21 mouse cellular contexts compared by ENCODE assay signal in genomic region chr13:31620937-31621336, GRCm38 (mm10). TPM values are rescaled to one million over a fixed set of nuclear protein-coding genes. Genes with fewer than 3 reads are reported as not detected.
DNase-seq lines count a peak whose midpoint lies in the region; ATAC-seq and TF ChIP-seq lines count a peak whose summit lies in the region.
"Had no signal": no experiment of that assay in that cellular context is flagged by ENCODE, and none has a peak within 500 bp of the region (broad histone marks: within the 10 kb centered on the region; RNA-seq: fewer than 3 reads in every experiment).

No protein-coding gene starts in this region.

- no peak for TF ChIP-seq CTCF in midbrain, postnatal 0 days (IDR thresholded peaks at IDR 0.05)

- 2% methylated on average over 4 of the region's 4 CpGs for WGBS in hindbrain, embryonic 10.5 days
- 7% methylated on average over 4 of the region's 4 CpGs for WGBS in hindbrain, embryonic 16.5 days
- 3% methylated on average over 4 of the region's 4 CpGs for WGBS in midbrain, embryonic 11.5 days
- 7% methylated on average over 4 of the region's 4 CpGs for WGBS in midbrain, postnatal 0 days
- 28% methylated on average over 4 of the region's 4 CpGs for WGBS in intestine, embryonic 15.5 days
- WGBS in heart, embryonic 12.5 days = 11% methylated on average over 4 of the region's 4 CpGs

- no peak overlapping the region for H3K27ac ChIP-seq in hindbrain, embryonic 10.5 days
- no peak overlapping the region for H3K27ac ChIP-seq in hindbrain, embryonic 16.5 days (ENCODE audit: low read depth, low read length)
- no peak overlapping the region for H3K27ac ChIP-seq in midbrain, embryonic 11.5 days (ENCODE audit: low read depth, low read length)
- H3K27ac ChIP-seq in midbrain, postnatal 0 days (ENCODE audit: low read depth, low read length) = no peak overlapping the region
- H3K27ac ChIP-seq in intestine, embryonic 15.5 days = no peak overlapping the region
- H3K27ac ChIP-seq in heart, embryonic 12.5 days (ENCODE audit: poor library complexity, severe bottlenecking) = no peak overlapping the region
- H3K27ac ChIP-seq: forebrain, embryonic 13.5 days; heart, embryonic 10.5 days; hindbrain, postnatal 0 days; liver, embryonic 12.5 days had no signal

- no peak overlapping the region for H3K9ac ChIP-seq in hindbrain, embryonic 16.5 days (ENCODE audit: low read depth, low read length)
- H3K9ac ChIP-seq in midbrain, embryonic 11.5 days (ENCODE audit: low read length) = no peak overlapping the region
- no peak overlapping the region for H3K9ac ChIP-seq in midbrain, postnatal 0 days (replicated peaks; ENCODE audit: low read length, poor library complexity, severe bottlenecking)
- H3K9ac ChIP-seq in intestine, embryonic 15.5 days = 0 out of 2 replicates have a peak overlapping the region, but pooled peaks have one; percentile 14
- no peak overlapping the region for H3K9ac ChIP-seq in heart, embryonic 12.5 days
- H3K9ac ChIP-seq: forebrain, embryonic 13.5 days; liver, embryonic 12.5 days had no signal

- no peak overlapping the region for H3K4me2 ChIP-seq in hindbrain, embryonic 16.5 days (ENCODE audit: low read length)
- H3K4me2 ChIP-seq in midbrain, embryonic 11.5 days = no peak overlapping the region
- H3K4me2 ChIP-seq in midbrain, postnatal 0 days (ENCODE audit: low read depth, low read length, poor library complexity, severe bottlenecking) = no peak overlapping the region
- peak overlapping the region; percentile 77; the same call in 1 of the 2 replicates for H3K4me2 ChIP-seq in intestine, embryonic 15.5 days (replicated peaks)
- no peak overlapping the region for H3K4me2 ChIP-seq in heart, embryonic 12.5 days
- H3K4me2 ChIP-seq: forebrain, embryonic 13.5 days; liver, embryonic 12.5 days had no signal

- H3K9me3 ChIP-seq in hindbrain, embryonic 10.5 days = no peaks in the 10 kb centered on the region
- H3K9me3 ChIP-seq in hindbrain, embryonic 16.5 days (ENCODE audit: control insufficient read depth, low read length) = no peaks in the 10 kb centered on the region
- no peaks in the 10 kb centered on the region for H3K9me3 ChIP-seq in midbrain, embryonic 11.5 days (ENCODE audit: control insufficient read depth, low read length)
- H3K9me3 ChIP-seq in midbrain, postnatal 0 days (ENCODE audit: low read length) = no peaks in the 10 kb centered on the region
- no peaks in the 10 kb centered on the region for H3K9me3 ChIP-seq in intestine, embryonic 15.5 days
- H3K9me3 ChIP-seq in heart, embryonic 12.5 days (replicated peaks) = no peaks in the 10 kb centered on the region
- H3K9me3 ChIP-seq: forebrain, embryonic 13.5 days; heart, embryonic 10.5 days; liver, embryonic 12.5 days had no signal

- H3K4me3 ChIP-seq in hindbrain, embryonic 10.5 days = no peak overlapping the region
- H3K4me3 ChIP-seq in hindbrain, embryonic 16.5 days (ENCODE audit: low read length) = no peak overlapping the region
- no peak overlapping the region for H3K4me3 ChIP-seq in midbrain, embryonic 11.5 days (ENCODE audit: low read depth, low read length)
- H3K4me3 ChIP-seq in midbrain, postnatal 0 days (ENCODE audit: low read depth, low read length) = no peak overlapping the region
- H3K4me3 ChIP-seq in intestine, embryonic 15.5 days (replicated peaks) = peak overlapping the region; percentile 18; the same call in 1 of the 2 replicates
- H3K4me3 ChIP-seq in heart, embryonic 12.5 days = no peak overlapping the region
- H3K4me3 ChIP-seq: forebrain, embryonic 13.5 days; liver, embryonic 12.5 days had no signal

- H3K27me3 ChIP-seq in hindbrain, embryonic 10.5 days (ENCODE audit: insufficient read depth, poor library complexity, severe bottlenecking) = peaks cover 100% of the 10 kb centered on the region
- peaks cover 75% of the 10 kb centered on the region for H3K27me3 ChIP-seq in hindbrain, embryonic 16.5 days (replicated peaks; ENCODE audit: control insufficient read depth, insufficient read depth, low read length)
- H3K27me3 ChIP-seq in midbrain, embryonic 11.5 days (ENCODE audit: control insufficient read depth, insufficient read depth, low read length) = peaks cover 97% of the 10 kb centered on the region
- H3K27me3 ChIP-seq in midbrain, postnatal 0 days (ENCODE audit: insufficient read depth, low read length) = peaks cover 93% of the 10 kb centered on the region
- H3K27me3 ChIP-seq in intestine, embryonic 15.5 days (replicated peaks) = peaks cover 61% of the 10 kb centered on the region
- H3K27me3 ChIP-seq in heart, embryonic 12.5 days (replicated peaks) = peaks cover 92% of the 10 kb centered on the region

- ATAC-seq in hindbrain, embryonic 16.5 days = no peak
- no peak for ATAC-seq in midbrain, embryonic 11.5 days (ENCODE audit: low FRiP score)
- ATAC-seq in midbrain, postnatal 0 days (ENCODE audit: low FRiP score) = no peak
- ATAC-seq in intestine, embryonic 15.5 days = no peak
- no peak for ATAC-seq in heart, embryonic 12.5 days (ENCODE audit: insufficient number of reproducible peaks, low FRiP score)
- no peak for ATAC-seq in activated CD4-positive, CD25-positive, alpha-beta regulatory T cell, adult 4 months
- ATAC-seq: forebrain, embryonic 13.5 days; hindbrain, postnatal 0 days; liver, embryonic 12.5 days had no signal

- H3K4me1 ChIP-seq in hindbrain, embryonic 10.5 days (replicated peaks) = peaks cover 48% of the 10 kb centered on the region
- H3K4me1 ChIP-seq in hindbrain, embryonic 16.5 days (ENCODE audit: control insufficient read depth, insufficient read depth, low read depth, low read length) = peaks cover 20% of the 10 kb centered on the region
- peaks cover 14% of the 10 kb centered on the region for H3K4me1 ChIP-seq in midbrain, embryonic 11.5 days (ENCODE audit: control insufficient read depth, insufficient read depth, low read length)
- peaks cover 8% of the 10 kb centered on the region; the same call in 1 of the 2 replicates for H3K4me1 ChIP-seq in midbrain, postnatal 0 days (ENCODE audit: insufficient read depth, low read length)
- H3K4me1 ChIP-seq in intestine, embryonic 15.5 days (replicated peaks) = peaks cover 27% of the 10 kb centered on the region
- peaks cover 30% of the 10 kb centered on the region for H3K4me1 ChIP-seq in heart, embryonic 12.5 days (replicated peaks)

- H3K36me3 ChIP-seq in hindbrain, embryonic 10.5 days = no peaks in the 10 kb centered on the region
- no peaks in the 10 kb centered on the region for H3K36me3 ChIP-seq in hindbrain, embryonic 16.5 days (ENCODE audit: control insufficient read depth, insufficient read depth, low read length)
- H3K36me3 ChIP-seq in midbrain, embryonic 11.5 days (ENCODE audit: control insufficient read depth, insufficient read depth, low read length) = no peaks in the 10 kb centered on the region
- no peaks in the 10 kb centered on the region for H3K36me3 ChIP-seq in midbrain, postnatal 0 days (ENCODE audit: insufficient read depth, low read length)
- H3K36me3 ChIP-seq in intestine, embryonic 15.5 days = no peaks in the 10 kb centered on the region
- H3K36me3 ChIP-seq in heart, embryonic 12.5 days = no peaks in the 10 kb centered on the region
- H3K36me3 ChIP-seq: heart, embryonic 10.5 days; liver, embryonic 12.5 days had no signal

- peak; percentile 26 for DNase-seq in hindbrain, embryonic 10.5 days (ENCODE audit: low spot score)
- DNase-seq in midbrain, embryonic 11.5 days (ENCODE audit: low spot score, missing footprints) = peak; percentile 91
- no peak for DNase-seq in midbrain, postnatal 0 days (ENCODE audit: low spot score)
- no peak for DNase-seq in layer of hippocampus, postnatal 14 days (ENCODE audit: low spot score in 2 of 2)
- DNase-seq: adrenal gland, adult 2 months; cerebellum, adult 11 months; cerebellum, postnatal 36 days; gastrocnemius, postnatal 25 days; heart, postnatal 14 days; kidney, adult 9 months; lung, postnatal 10 days; thymus, postnatal 14 days had no signal

RNA-seq across cellular contexts. Expression of gene Foxf2, which starts 4.7 kb away (rescaled TPM):
- polyA plus RNA-seq in hindbrain, embryonic 10.5 days (2016; fragmentation: Nextera tagmentation; extraction: Ambion mirVana) = 5.7 and 11.8 TPM in 2 replicates
- polyA plus RNA-seq in hindbrain, embryonic 16.5 days (2015; fragmentation: Nextera tagmentation; extraction: Ambion mirVana) = 4.2 and 5.1 TPM in 2 replicates
- 5.1 and 5.6 TPM in 2 replicates for polyA plus RNA-seq in midbrain, embryonic 11.5 days (2014; fragmentation: Nextera tagmentation; extraction: Ambion mirVana)
- total RNA-seq in midbrain, postnatal 0 days (2014; rRNA removed) = 7.5 and 11.0 TPM in 2 replicates
- 4.3 and 5.1 TPM in 2 replicates for polyA plus RNA-seq in midbrain, postnatal 0 days (2015; fragmentation: Nextera tagmentation; extraction: Ambion mirVana)
- 17.7 and 20.1 TPM in 2 replicates for polyA plus RNA-seq in intestine, embryonic 15.5 days (2015; fragmentation: Nextera tagmentation; extraction: Ambion mirVana)
- 0.18 TPM in 1 of 2 replicates, not detected in the other for polyA plus RNA-seq in heart, embryonic 12.5 days (2016; fragmentation: Nextera tagmentation; extraction: Ambion mirVana)
- polyA plus RNA-seq in activated CD4-positive, CD25-positive, alpha-beta regulatory T cell, adult 4 months (2017; shearing (Covaris generic)) = not detected
- 1 to 10 TPM; 7.0 to 7.5 TPM for total RNA-seq in layer of hippocampus, postnatal 14 days (2021)
- total RNA-seq: adrenal gland, adult 2 months; gastrocnemius, postnatal 25 days; megakaryocyte-erythroid progenitor cell, adult 5-6 weeks had no signal
- polyA plus RNA-seq: adrenal gland, adult 2 months had no signal

Comparison
In these comparisons a context has a peak if more than half of its experiments do, and no peak if none do; other contexts are left out.
1. DNase-seq: peak in hindbrain, embryonic 10.5 days (single experiment) and midbrain, embryonic 11.5 days (single experiment); none in midbrain, postnatal 0 days (single experiment) and layer of hippocampus, postnatal 14 days (0 of 2).